Mouse (Mus musculus) forebrain, embryonic 14.5 days (tissue): ENCODE data around the gene Hmgcs1. TPM values are rescaled to one million over a fixed set of nuclear protein-coding genes. Genes with fewer than 3 reads are reported as not detected.

ENCODE experiments used
- ATAC-seq: fragments of 200-750 bp; cut with Nextera tagmentation; 2 replicates; pipeline ENCODE4 v1.8.0; 2017; ENCODE audit warnings: mild to moderate bottlenecking, moderate library complexity
- DNase-seq: peaks from one replicate; pipeline ENCODE4 v3.0.0-alpha.2; 2015; ENCODE audit warnings: low spot score
- H3K27ac ChIP-seq: fragments of 300-500 bp; sonication (generic); 2 replicates; pipeline ENCODE4 v1.5.1; 2014; ENCODE audit warnings: low read depth, mild to moderate bottlenecking, control low read depth, low read length, moderate library complexity
- H3K27me3 ChIP-seq: fragments of 300-500 bp; sonication (generic); replicated peaks from 2 replicates; pipeline ENCODE4 v1.6.1; 2014; ENCODE audit warnings: low read length, control low read depth, mixed read lengths; ENCODE audit not compliant: control insufficient read depth, insufficient read depth
- H3K36me3 ChIP-seq: fragments of 300-500 bp; sonication (generic); 2 replicates; pipeline ENCODE4 v1.6.1; 2014; ENCODE audit warnings: low read length, control low read depth; ENCODE audit not compliant: control insufficient read depth, insufficient read depth
- H3K4me1 ChIP-seq: fragments of 300-500 bp; sonication (generic); 2 replicates; pipeline ENCODE4 v1.6.1; 2014; ENCODE audit warnings: antibody characterized with exemption, low read length, control low read depth; ENCODE audit not compliant: control insufficient read depth, insufficient read depth
- H3K4me2 ChIP-seq: fragments of 300-500 bp; sonication (generic); 2 replicates; pipeline ENCODE4 v1.6.1; 2014; ENCODE audit warnings: mild to moderate bottlenecking, control low read depth, low read length
- H3K4me3 ChIP-seq: fragments of 300-500 bp; sonication (generic); 2 replicates; pipeline ENCODE4 v1.5.1; 2014; ENCODE audit warnings: low read depth, low read length, control low read depth
- H3K9ac ChIP-seq: fragments of 300-500 bp; sonication (generic); 2 replicates; pipeline ENCODE4 v1.6.1; 2014; ENCODE audit warnings: mild to moderate bottlenecking, low read length, control low read depth, moderate library complexity
- H3K9me3 ChIP-seq: fragments of 300-500 bp; sonication (generic); replicated peaks from 2 replicates; pipeline ENCODE4 v1.6.1; 2016; ENCODE audit warnings: low read length, control low read depth, mixed read lengths; ENCODE audit not compliant: control insufficient read depth
- WGBS: fragments of 180-500 bp; shearing (Covaris S2); extraction: QIAGEN DNeasy Blood & Tissue Kit; methylation state at CpG from one replicate; pipeline ENCODE4 v1.1.7; 2014; 5-methylcytosine and 5-hydroxymethylcytosine counted together
- polyA plus RNA-seq: library from polyadenylated mRNA; unstranded; fragments of >200 nt; fragmentation: Nextera tagmentation; extraction: Ambion mirVana; gene quantifications from 2 replicates; pipeline ENCODE4 v1.2.1, GENCODE M21; 2014

Gene Hmgcs1
- polyA plus RNA-seq: 311 and 398 TPM in 2 replicates

GRCm38 (mm10) chr13:119690039-119690728 lies at the start of gene Hmgcs1:
Hmgcs1 (plus strand) TSS chr13:119690379.
- Histone ChIP-seq H3K9me3 (no peaks in the 10 kb centered on the region), H3K4me3 (peak within 1 kb of the TSS; percentile 97), H3K9ac (peak within 1 kb of the TSS; percentile 96), H3K4me2 (peak within 1 kb of the TSS; percentile 79), H3K4me1 (peaks cover 19% of the 10 kb centered on the region), H3K27me3 (no peaks in the 10 kb centered on the region), H3K27ac (peak within 1 kb of the TSS; percentile 98), H3K36me3 (peaks cover 3% of the 10 kb centered on the region; the same call in 1 of the 2 replicates)
- DNase-seq: peak; percentile 100
- peak; percentile 98 for ATAC-seq
- WGBS: under 1% methylated on average over 56 of the region's 59 CpGs

GRCm38 (mm10) chr13:119640504-119640903 lies 49.7 kb upstream of the Hmgcs1 start:
- H3K9me3 ChIP-seq: no peaks in the 10 kb centered on the region
- DNase-seq (peak; percentile 73), ATAC-seq (no peak)
- 39% methylated on average over 4 of the region's 4 CpGs for WGBS
- no peak overlapping the region for H3K9ac ChIP-seq
- H3K27ac ChIP-seq: no peak overlapping the region
- H3K4me1 ChIP-seq: no peaks in the 10 kb centered on the region
- no peaks in the 10 kb centered on the region for H3K36me3 ChIP-seq
- no peaks in the 10 kb centered on the region for H3K27me3 ChIP-seq
- no peak overlapping the region for H3K4me2 ChIP-seq
- H3K4me3 ChIP-seq: no peak overlapping the region

GRCm38 (mm10) chr13:119641145-119641544 lies 49.0 kb upstream of the Hmgcs1 start:
- no peak overlapping the region for H3K4me2 ChIP-seq
- no peak overlapping the region for H3K27ac ChIP-seq
- H3K4me3 ChIP-seq: no peak overlapping the region
- DNase-seq (no peak), ATAC-seq (no peak)
- 90% methylated on average over 7 of the region's 7 CpGs for WGBS
- no peak overlapping the region for H3K9ac ChIP-seq
- no peaks in the 10 kb centered on the region for H3K9me3 ChIP-seq
- no peaks in the 10 kb centered on the region for H3K4me1 ChIP-seq
- H3K27me3 ChIP-seq: no peaks in the 10 kb centered on the region
- H3K36me3 ChIP-seq: no peaks in the 10 kb centered on the region

GRCm38 (mm10) chr13:119644769-119645168 lies 45.4 kb upstream of the Hmgcs1 start:
- no peak overlapping the region for H3K27ac ChIP-seq
- H3K9ac ChIP-seq: no peak overlapping the region
- WGBS: 62% methylated on average over 5 of the region's 5 CpGs
- no peak for ATAC-seq
- no peaks in the 10 kb centered on the region for H3K27me3 ChIP-seq
- H3K9me3 ChIP-seq: no peaks in the 10 kb centered on the region
- no peak overlapping the region for H3K4me2 ChIP-seq
- DNase-seq: no peak
- H3K36me3 ChIP-seq: no peaks in the 10 kb centered on the region
- H3K4me1 ChIP-seq: no peaks in the 10 kb centered on the region
- H3K4me3 ChIP-seq: no peak overlapping the region

GRCm38 (mm10) chr13:119646511-119646910 lies 43.7 kb upstream of the Hmgcs1 start:
- 90% methylated on average over 1 of the region's 1 CpGs for WGBS
- H3K9me3 ChIP-seq: no peaks in the 10 kb centered on the region

GRCm38 (mm10) chr13:119648891-119649698 lies 41.1 kb upstream of the Hmgcs1 start:
- ATAC-seq: peak; percentile 48; the same call in 1 of the 2 replicates
- peak overlapping the region; percentile 29; the same call in 1 of the 2 replicates for H3K27ac ChIP-seq
- peak; percentile 53 for DNase-seq

More at GRCm38 (mm10) chr13:119646511-119646910, 43.7 kb upstream of the Hmgcs1 start:
- no peaks in the 10 kb centered on the region for H3K27me3 ChIP-seq
- DNase-seq (no peak), ATAC-seq (no peak)
- H3K4me2 ChIP-seq: no peak overlapping the region
- H3K4me1 ChIP-seq: no peaks in the 10 kb centered on the region
- no peaks in the 10 kb centered on the region for H3K36me3 ChIP-seq
- no peak overlapping the region for H3K27ac ChIP-seq
- H3K4me3 ChIP-seq: no peak overlapping the region
- H3K9ac ChIP-seq: no peak overlapping the region

GRCm38 (mm10) chr13:119649699-119650046 lies 40.5 kb upstream of the Hmgcs1 start:
- Histone ChIP-seq H3K9ac (peak overlapping the region; percentile 26), H3K27me3 (no peaks in the 10 kb centered on the region), H3K27ac (peak overlapping the region; percentile 29; the same call in 1 of the 2 replicates), H3K36me3 (no peaks in the 10 kb centered on the region), H3K4me2 (peak overlapping the region; percentile 13; the same call in 1 of the 2 replicates), H3K4me3 (no peak overlapping the region), H3K9me3 (no peaks in the 10 kb centered on the region), H3K4me1 (no peaks in the 10 kb centered on the region)
- ATAC-seq: 0 out of 2 replicates have a peak, but pooled peaks have one; percentile 32
- 74% methylated on average over 1 of the region's 1 CpGs for WGBS
- DNase-seq: no peak

More at GRCm38 (mm10) chr13:119648891-119649698, 41.1 kb upstream of the Hmgcs1 start:
- Histone ChIP-seq H3K36me3 (no peaks in the 10 kb centered on the region), H3K4me1 (no peaks in the 10 kb centered on the region), H3K4me3 (no peak overlapping the region), H3K9me3 (no peaks in the 10 kb centered on the region), H3K4me2 (peak overlapping the region; percentile 13; the same call in 1 of the 2 replicates), H3K9ac (peak overlapping the region; percentile 26), H3K27me3 (no peaks in the 10 kb centered on the region)
- WGBS: 51% methylated on average over 15 of the region's 15 CpGs

GRCm38 (mm10) chr13:119654734-119655133 lies 35.4 kb upstream of the Hmgcs1 start:
- Histone ChIP-seq H3K27ac (no peak overlapping the region), H3K9me3 (no peaks in the 10 kb centered on the region), H3K4me1 (no peaks in the 10 kb centered on the region), H3K36me3 (no peaks in the 10 kb centered on the region), H3K4me2 (no peak overlapping the region), H3K27me3 (no peaks in the 10 kb centered on the region), H3K9ac (no peak overlapping the region), H3K4me3 (no peak overlapping the region)
- ATAC-seq (no peak), DNase-seq (no peak)
- WGBS: 95% methylated on average over 2 of the region's 2 CpGs
